Mouse (Mus musculus) stomach, postnatal 0 days (tissue): ENCODE data around the gene Gp9. TPM values are rescaled to one million over a fixed set of nuclear protein-coding genes. Genes with fewer than 3 reads are reported as not detected.

ENCODE experiments used
- ATAC-seq: fragments of 200-750 bp; cut with Nextera tagmentation; 2 replicates; pipeline ENCODE4 v1.8.0; 2017; ENCODE audit not compliant: low FRiP score, low TSS enrichment
- DNase-seq: peaks from one replicate; pipeline ENCODE4 v3.0.0-alpha.2; 2016; ENCODE audit warnings: low spot score
- H3K27ac ChIP-seq: fragments of 300-500 bp; sonication (generic); replicated peaks from 2 replicates; pipeline ENCODE4 v1.5.1; 2014; ENCODE audit warnings: mild to moderate bottlenecking, control low read depth
- H3K27me3 ChIP-seq: fragments of 300-500 bp; sonication (generic); 2 replicates; pipeline ENCODE4 v1.6.1; 2014; ENCODE audit warnings: low read length; ENCODE audit not compliant: control insufficient read depth, insufficient read depth
- H3K36me3 ChIP-seq: fragments of 300-500 bp; sonication (generic); 2 replicates; pipeline ENCODE4 v1.6.1; 2014; ENCODE audit warnings: low read length, mixed read lengths; ENCODE audit not compliant: control insufficient read depth, insufficient read depth
- H3K4me1 ChIP-seq: fragments of 300-500 bp; sonication (generic); replicated peaks from 2 replicates; pipeline ENCODE4 v1.6.1; 2014; ENCODE audit warnings: antibody characterized with exemption; ENCODE audit not compliant: control insufficient read depth, insufficient read depth
- H3K4me2 ChIP-seq: fragments of 300-500 bp; sonication (generic); replicated peaks from 2 replicates; pipeline ENCODE4 v1.6.1; 2014; ENCODE audit warnings: low read depth, mild to moderate bottlenecking, control low read depth, moderate library complexity
- H3K4me3 ChIP-seq: fragments of 300-500 bp; sonication (generic); 2 replicates; pipeline ENCODE4 v1.5.1; 2014; ENCODE audit warnings: low read depth, low read length, control low read depth
- H3K9ac ChIP-seq: fragments of 300-500 bp; sonication (generic); 2 replicates; pipeline ENCODE4 v1.6.1; 2014; ENCODE audit warnings: mild to moderate bottlenecking, low read length, control low read depth, mixed read lengths
- H3K9me3 ChIP-seq: fragments of 300-500 bp; sonication (generic); 2 replicates; pipeline ENCODE4 v1.6.1; 2016; ENCODE audit warnings: low read length; ENCODE audit not compliant: control insufficient read depth
- CTCF ChIP-seq: IDR thresholded peaks from 2 replicates; pipeline ENCODE4 v1.5.1; 2016; ENCODE audit warnings: antibody characterized with exemption, low read depth, mild to moderate bottlenecking, moderate library complexity
- EP300 ChIP-seq: optimal IDR thresholded peaks from 2 replicates; pipeline ENCODE3; 2016; ENCODE audit warnings: antibody characterized with exemption
- WGBS: fragments of 180-500 bp; shearing (Covaris S2); extraction: QIAGEN DNeasy Blood & Tissue Kit; methylation state at CpG from one replicate; pipeline ENCODE4 v1.1.7; 2014; 5-methylcytosine and 5-hydroxymethylcytosine counted together
- polyA plus RNA-seq: library from polyadenylated mRNA; unstranded; fragments of >200 nt; fragmentation: Nextera tagmentation; extraction: Ambion mirVana; gene quantifications from 2 replicates; pipeline ENCODE4 v1.2.1, GENCODE M21; 2015

Gene Gp9
- polyA plus RNA-seq, 1 experiment from 2014 or later: 0.40 TPM

DNA sequence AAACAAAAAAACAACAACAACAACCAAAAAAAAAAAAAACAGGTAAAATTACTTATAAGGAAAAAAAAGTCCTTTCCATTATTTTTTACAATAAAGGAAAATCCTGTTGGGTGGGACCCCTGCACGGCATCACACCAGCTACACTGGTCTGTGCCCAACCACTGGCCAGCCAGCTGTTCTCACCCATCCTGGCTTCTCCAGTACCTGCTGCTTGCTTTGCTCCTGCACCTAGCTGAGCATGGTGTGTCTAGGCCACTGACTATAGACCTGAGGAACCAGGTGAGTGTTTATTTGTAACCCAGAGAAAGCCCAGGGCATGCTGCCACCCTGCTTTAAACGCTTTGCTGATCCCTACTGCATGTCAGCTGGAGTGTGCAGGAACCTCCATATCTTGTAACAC lies 42.5 kb downstream of the Gp9 start:
- TF ChIP-seq EP300: no peak
- no peak for TF ChIP-seq CTCF
- DNase-seq (no peak), ATAC-seq (no peak)
- Histone ChIP-seq H3K27ac (no peak overlapping the region), H3K36me3 (peaks cover 27% of the 10 kb centered on the region), H3K4me2 (no peak overlapping the region), H3K9ac (no peak overlapping the region), H3K4me1 (no peaks in the 10 kb centered on the region), H3K4me3 (no peak overlapping the region), H3K27me3 (no peaks in the 10 kb centered on the region), H3K9me3 (no peaks in the 10 kb centered on the region)
- WGBS: 90% methylated on average over 2 of the region's 2 CpGs

Other genes with a start within 250 kb of the Gp9 start
- gene Arhgap25, start 244.8 kb upstream of the Gp9 start, polyA plus RNA-seq: 3.6 and 3.7 TPM in 2 replicates
- 0.92 and 1.1 TPM in 2 replicates for gene Prokr1, start 187.3 kb upstream of the Gp9 start, polyA plus RNA-seq
- gene Aplf, start 105.9 kb upstream of the Gp9 start, polyA plus RNA-seq: 8.4 and 9.8 TPM in 2 replicates
- gene Efcc1, start 47.2 kb upstream of the Gp9 start, polyA plus RNA-seq: 1.1 and 1.4 TPM in 2 replicates
- 12.6 and 13.4 TPM in 2 replicates for gene Rab43, start 34.1 kb downstream of the Gp9 start, polyA plus RNA-seq
- gene Gm45140, start 57.7 kb downstream of the Gp9 start, polyA plus RNA-seq: 1.3 and 1.9 TPM in 2 replicates
- 24.6 and 27.5 TPM in 2 replicates for gene Isy1, start 60.7 kb downstream of the Gp9 start, polyA plus RNA-seq
- gene Cnbp, start 73.0 kb downstream of the Gp9 start, polyA plus RNA-seq: 740 and 754 TPM in 2 replicates
- 72.5 and 75.6 TPM in 2 replicates for gene Copg1, start 109.7 kb downstream of the Gp9 start, polyA plus RNA-seq
- 21.3 and 21.4 TPM in 2 replicates for gene Hmces, start 135.9 kb downstream of the Gp9 start, polyA plus RNA-seq
- gene H1fx, start 203.6 kb downstream of the Gp9 start, polyA plus RNA-seq: 17.3 and 20.0 TPM in 2 replicates